Mouse (Mus musculus): Measurements from ENCODE around the gene Kcnk3.

GRCm38 (mm10) chr5:30574367-30574766 lies 13.6 kb upstream of the Kcnk3 start:
- TF ChIP-seq CTCF (conservative IDR thresholded peaks at IDR 0.05; ENCODE audit: insufficient read depth, insufficient read length, low read depth, low read length), result no peak
- no peak for TF ChIP-seq POLR2A (IDR thresholded peaks at IDR 0.05; ENCODE audit: low read depth, low read length)
